Mouse (Mus musculus) liver, postnatal 0 days (tissue): ENCODE data around the gene Lztfl1. TPM values are rescaled to one million over a fixed set of nuclear protein-coding genes. Genes with fewer than 3 reads are reported as not detected.
A peak's percentile ranks its signal among the peaks of the same experiment; 100 is the strongest.
"Not testable (repeated sequence)": the region's sequence is repeated elsewhere in the genome, so short reads cannot be mapped to it uniquely, and the experiment has no call there.

ENCODE experiments used
- ATAC-seq: fragments of 200-750 bp; cut with Nextera tagmentation; 2 replicates; pipeline ENCODE4 v1.8.0; 2017; ENCODE audit warnings: mild to moderate bottlenecking, moderate library complexity
- DNase-seq: peaks from one replicate; pipeline ENCODE4 v3.0.0-alpha.2; 2016
- H3K27ac ChIP-seq: fragments of 300-500 bp; sonication (generic); 2 replicates; pipeline ENCODE4 v1.5.1; 2014; ENCODE audit warnings: antibody characterized with exemption, moderate library complexity, mild to moderate bottlenecking, low read depth
- H3K27me3 ChIP-seq: fragments of 300-500 bp; sonication (generic); 2 replicates; pipeline ENCODE4 v1.6.1; 2014; ENCODE audit warnings: low read length, control low read depth, mixed read lengths; ENCODE audit not compliant: insufficient read depth
- H3K36me3 ChIP-seq: fragments of 300-500 bp; sonication (generic); replicated peaks from 2 replicates; pipeline ENCODE4 v1.6.1; 2014; ENCODE audit warnings: mild to moderate bottlenecking, control low read depth, low read length, moderate library complexity, mixed read lengths; ENCODE audit not compliant: insufficient read depth
- H3K4me1 ChIP-seq: fragments of 300-500 bp; sonication (generic); 2 replicates; pipeline ENCODE4 v1.6.1; 2014; ENCODE audit warnings: antibody characterized with exemption, mild to moderate bottlenecking, control low read depth; ENCODE audit not compliant: insufficient read depth
- H3K4me2 ChIP-seq: fragments of 300-500 bp; sonication (generic); 2 replicates; pipeline ENCODE4 v1.6.1; 2014; ENCODE audit warnings: low read depth, mild to moderate bottlenecking, low read length, moderate library complexity, mixed read lengths
- H3K4me3 ChIP-seq: fragments of 300-500 bp; sonication (generic); 2 replicates; pipeline ENCODE4 v1.5.1; 2014; ENCODE audit warnings: low read depth, low read length
- H3K9ac ChIP-seq: fragments of 300-500 bp; sonication (generic); replicated peaks from 2 replicates; pipeline ENCODE4 v1.6.1; 2014; ENCODE audit warnings: mild to moderate bottlenecking, moderate library complexity
- H3K9me3 ChIP-seq: fragments of 300-500 bp; sonication (generic); 2 replicates; pipeline ENCODE4 v1.6.1; 2016; ENCODE audit warnings: mild to moderate bottlenecking, control low read depth, low read length, mixed read lengths
- CTCF ChIP-seq: sonication (generic); IDR thresholded peaks from 2 replicates; pipeline ENCODE4 v1.5.1; 2016; ENCODE audit warnings: antibody characterized with exemption, low read depth
- EP300 ChIP-seq: IDR thresholded peaks from 2 replicates; pipeline ENCODE4 v1.6.1; 2016; ENCODE audit warnings: antibody characterized with exemption, low read depth, mild to moderate bottlenecking
- WGBS: fragments of 180-500 bp; shearing (Covaris S2); extraction: QIAGEN DNeasy Blood & Tissue Kit; methylation state at CpG from one replicate; pipeline ENCODE4 v1.1.7; 2014; ENCODE audit not compliant: insufficient replicate concordance; 5-methylcytosine and 5-hydroxymethylcytosine counted together
- polyA plus RNA-seq: library from polyadenylated mRNA; unstranded; fragments of >200 nt; fragmentation: Nextera tagmentation; extraction: Ambion mirVana; gene quantifications from 2 replicates; pipeline ENCODE4 v1.2.1, GENCODE M21; 2015

Gene Lztfl1
- polyA plus RNA-seq, 1 experiment from 2014 or later = 16.8 TPM

- Histone ChIP-seq H3K9me3 (no peaks in the 10 kb centered on the region), H3K4me1 (no peaks in the 10 kb centered on the region), H3K9ac (no peak overlapping the region), H3K36me3 (no peaks in the 10 kb centered on the region), H3K4me3 (no peak overlapping the region), H3K4me2 (no peak overlapping the region), H3K27me3 (no peaks in the 10 kb centered on the region), H3K27ac (no peak overlapping the region)
- DNase-seq = peak; percentile 66
- 39% methylated on average over 5 of the region's 5 CpGs for WGBS
- no peak for ATAC-seq
- TF ChIP-seq EP300 (no peak), CTCF (peak; percentile 67)
Observed at GRCm38 (mm10) chr9:123665645-123666044, 51.9 kb downstream of the Lztfl1 start.

DNA sequence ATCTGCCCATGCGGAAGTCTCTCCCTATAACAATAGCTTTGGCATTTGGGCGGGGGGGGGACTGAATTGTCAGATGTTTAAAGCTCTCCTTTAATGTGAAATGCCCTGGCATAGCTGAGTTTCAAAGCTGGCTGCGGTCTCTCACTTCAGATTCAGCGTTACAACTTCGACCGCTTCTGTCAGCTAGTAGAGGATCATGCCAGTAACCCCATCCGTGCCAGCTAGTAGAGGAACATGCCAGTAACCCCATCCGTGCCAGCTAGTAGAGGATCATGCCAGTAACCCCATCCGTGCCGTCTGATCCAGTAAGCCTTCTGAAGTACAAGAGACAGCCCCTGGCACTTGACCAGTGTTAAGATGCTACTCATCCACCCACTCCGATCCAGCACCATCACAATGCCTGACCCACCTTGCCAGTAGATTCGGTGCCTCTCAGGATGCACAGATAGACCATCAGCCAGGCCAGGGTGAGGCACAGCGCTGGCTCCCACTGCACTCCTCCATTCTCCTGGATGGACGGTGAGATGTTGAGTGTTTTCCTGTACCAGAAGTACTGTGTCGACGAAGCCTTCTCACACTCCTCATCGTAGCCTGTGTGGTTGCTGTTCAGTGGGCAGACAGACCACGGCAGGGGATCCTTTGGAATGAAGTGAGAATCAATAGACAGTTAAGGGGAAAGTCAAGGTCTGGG lies 57.4 kb downstream of the Lztfl1 start:
- not testable (repeated sequence) for H3K36me3 ChIP-seq, ATAC-seq
- 85% methylated on average over 18 of the region's 18 CpGs for WGBS

GRCm38 (mm10) chr9:123658981-123659380 lies 58.5 kb downstream of the Lztfl1 start:
- ATAC-seq (no peak), DNase-seq (no peak)
- Histone ChIP-seq H3K4me1 (no peaks in the 10 kb centered on the region), H3K4me2 (no peak overlapping the region), H3K9ac (no peak overlapping the region), H3K9me3 (no peaks in the 10 kb centered on the region), H3K27me3 (no peaks in the 10 kb centered on the region), H3K36me3 (no peaks in the 10 kb centered on the region), H3K4me3 (no peak overlapping the region), H3K27ac (no peak overlapping the region)
- no peak for TF ChIP-seq CTCF
- TF ChIP-seq EP300 = no peak

More for the DNA sequence above, 57.4 kb downstream of the Lztfl1 start:
- not testable (repeated sequence) for H3K4me2 ChIP-seq, H3K9ac ChIP-seq, DNase-seq, H3K27ac ChIP-seq, H3K4me1 ChIP-seq, H3K27me3 ChIP-seq, H3K4me3 ChIP-seq, H3K9me3 ChIP-seq

- Histone ChIP-seq H3K4me1 (no peaks in the 10 kb centered on the region), H3K4me3 (no peak overlapping the region), H3K27ac (no peak overlapping the region), H3K27me3 (no peaks in the 10 kb centered on the region), H3K4me2 (no peak overlapping the region), H3K36me3 (no peaks in the 10 kb centered on the region), H3K9ac (no peak overlapping the region), H3K9me3 (no peaks in the 10 kb centered on the region)
- DNase-seq (no peak), ATAC-seq (no peak)
- TF ChIP-seq CTCF (no peak), EP300 (no peak)
- 65% methylated on average over 3 of the region's 3 CpGs for WGBS
Observed at GRCm38 (mm10) chr9:123657457-123657856, 60.0 kb downstream of the Lztfl1 start.

DNA sequence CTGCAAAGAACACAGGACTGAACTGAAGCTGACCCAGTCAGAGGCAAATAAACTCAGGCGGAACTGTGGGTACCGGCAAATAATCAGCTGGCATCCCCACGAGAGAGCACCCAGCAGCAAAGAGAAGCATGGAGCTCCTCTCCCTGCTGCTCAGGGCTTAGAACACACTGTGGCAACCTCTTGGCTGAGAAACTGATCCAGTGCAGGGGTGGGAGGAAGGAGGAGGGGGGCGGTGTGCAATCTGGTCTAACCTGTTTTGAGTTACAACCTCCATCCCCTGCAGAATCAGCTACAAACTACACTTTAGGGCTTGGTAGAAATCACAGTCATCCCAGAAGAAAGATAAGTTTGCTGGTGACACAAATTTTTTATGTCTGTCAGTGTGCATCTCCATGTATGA lies 66.1 kb downstream of the Lztfl1 start:
- 40% methylated on average over 4 of the region's 4 CpGs for WGBS
- DNase-seq (no peak), ATAC-seq (no peak)
- H3K9ac ChIP-seq = no peak overlapping the region
- no peak overlapping the region for H3K4me3 ChIP-seq
- TF ChIP-seq CTCF (no peak), EP300 (no peak)
- H3K4me2 ChIP-seq = no peak overlapping the region
- H3K27ac ChIP-seq = no peak overlapping the region
- H3K27me3 ChIP-seq = no peaks in the 10 kb centered on the region
- no peaks in the 10 kb centered on the region for H3K4me1 ChIP-seq
- H3K9me3 ChIP-seq = no peaks in the 10 kb centered on the region
- no peaks in the 10 kb centered on the region for H3K36me3 ChIP-seq

DNA sequence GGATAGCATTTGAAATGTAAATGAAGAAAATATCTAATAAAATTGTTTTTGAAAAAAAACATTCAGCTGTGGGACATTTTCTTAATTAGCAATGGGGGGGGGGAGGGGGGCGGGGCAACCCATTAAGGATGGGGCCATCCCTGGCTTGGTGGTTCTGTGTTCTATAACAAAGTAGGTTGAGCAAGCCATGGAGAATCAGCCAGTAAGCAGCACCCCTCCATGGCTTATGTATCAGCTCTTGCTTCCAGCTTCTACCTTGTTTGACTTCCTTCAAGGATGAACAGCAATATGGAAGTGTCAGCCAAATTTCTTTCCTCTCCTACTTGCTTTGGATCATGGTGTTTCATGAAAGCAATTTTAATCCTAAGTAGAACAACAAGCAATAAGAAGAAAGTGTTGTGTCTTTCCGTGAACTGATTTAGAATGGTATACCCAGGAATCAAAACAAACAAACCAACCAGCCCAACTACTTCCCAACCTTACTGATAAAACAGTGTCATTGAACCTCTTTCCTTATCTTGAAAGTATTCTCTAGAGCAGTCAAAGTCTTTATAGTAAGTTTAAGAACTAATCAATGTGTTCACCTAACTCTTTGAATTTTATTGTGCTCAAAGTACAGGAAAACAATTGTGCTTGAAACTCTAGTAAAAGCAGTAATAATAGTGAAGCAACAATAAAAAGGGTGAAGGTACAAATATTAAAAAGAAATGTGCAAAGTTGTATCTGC lies 67.5 kb downstream of the Lztfl1 start:
- DNase-seq (no peak), ATAC-seq (no peak)
- Histone ChIP-seq H3K4me2 (no peak overlapping the region), H3K27ac (no peak overlapping the region), H3K9ac (no peak overlapping the region), H3K36me3 (no peaks in the 10 kb centered on the region), H3K27me3 (no peaks in the 10 kb centered on the region), H3K4me1 (no peaks in the 10 kb centered on the region), H3K4me3 (no peak overlapping the region), H3K9me3 (no peaks in the 10 kb centered on the region)
- WGBS = 72% methylated on average over 2 of the region's 2 CpGs
- no peak for TF ChIP-seq CTCF
- no peak for TF ChIP-seq EP300

Other genes with a start within 250 kb of the Lztfl1 start
- gene Limd1, start 239.0 kb downstream of the Lztfl1 start, polyA plus RNA-seq = 11.9 and 12.4 TPM in 2 replicates
- gene Sacm1l, start 187.9 kb downstream of the Lztfl1 start, polyA plus RNA-seq = 21.0 and 22.2 TPM in 2 replicates
- gene Slc6a20b, start 85.1 kb downstream of the Lztfl1 start, polyA plus RNA-seq = 0.09 and 0.16 TPM in 2 replicates
- 0.19 and 0.23 TPM in 2 replicates for gene Ccr9, start 39.3 kb downstream of the Lztfl1 start, polyA plus RNA-seq
- gene Slc6a20a, start 38.8 kb downstream of the Lztfl1 start, polyA plus RNA-seq = 2.3 and 2.4 TPM in 2 replicates
- gene Cxcr6, start 88.8 kb upstream of the Lztfl1 start, polyA plus RNA-seq = 0.49 and 0.56 TPM in 2 replicates
- gene Fyco1, start 134.2 kb upstream of the Lztfl1 start, polyA plus RNA-seq = 3.3 and 4.3 TPM in 2 replicates
- 0.11 TPM in 2 replicates for gene Xcr1, start 144.3 kb upstream of the Lztfl1 start, polyA plus RNA-seq